Mouse (Mus musculus) kidney, adult 18-20 months (tissue): Measurements from ENCODE around the gene Fam19a3.
"Not testable (repeated sequence)": the region's sequence is repeated elsewhere in the genome, so short reads cannot be mapped to it uniquely, and the experiment has no call there.

Source experiments
- DNase-seq: peaks from one replicate; pipeline ENCODE4 v3.0.0; 2021

Fam19a3 gene

DNA sequence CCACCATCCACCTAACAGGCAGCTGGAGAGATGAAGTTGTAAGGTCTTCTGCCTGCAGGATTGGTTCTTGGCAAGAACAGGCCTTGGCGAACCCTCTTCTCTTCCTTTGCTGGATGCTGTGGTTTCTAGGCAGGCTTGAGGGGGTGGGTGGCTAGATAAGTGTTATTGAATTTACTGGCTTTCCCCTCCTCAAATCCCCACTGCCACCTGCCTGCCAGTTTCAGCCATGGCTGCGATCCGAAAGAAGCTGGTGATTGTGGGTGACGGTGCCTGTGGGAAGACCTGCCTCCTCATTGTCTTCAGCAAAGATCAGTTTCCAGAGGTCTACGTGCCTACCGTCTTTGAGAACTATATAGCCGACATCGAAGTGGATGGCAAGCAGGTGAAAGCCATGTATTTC is 10.0 kb upstream of the Fam19a3 start:
- DNase-seq = no peak

DNA sequence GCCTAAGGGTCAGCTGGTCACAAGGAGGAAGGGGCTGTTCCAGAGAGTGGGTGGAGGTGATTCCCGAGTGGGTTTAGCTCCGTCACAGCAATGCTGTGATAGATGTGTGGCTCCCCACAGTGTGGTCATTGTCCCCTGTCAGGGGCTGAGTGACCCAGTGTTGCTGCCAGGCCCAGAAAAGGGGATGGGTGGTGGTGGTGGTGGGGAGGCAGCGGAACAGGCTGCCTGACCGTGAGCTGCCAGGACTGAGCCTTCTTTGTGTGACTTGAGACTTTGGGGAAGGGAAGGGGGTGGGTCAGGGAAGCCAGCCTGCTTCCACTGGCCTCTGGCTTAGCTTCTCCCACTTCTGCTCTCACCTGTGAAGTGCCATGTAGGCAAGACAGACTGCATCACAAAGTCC is 9.4 kb upstream of the Fam19a3 start:
- DNase-seq = no peak

DNA sequence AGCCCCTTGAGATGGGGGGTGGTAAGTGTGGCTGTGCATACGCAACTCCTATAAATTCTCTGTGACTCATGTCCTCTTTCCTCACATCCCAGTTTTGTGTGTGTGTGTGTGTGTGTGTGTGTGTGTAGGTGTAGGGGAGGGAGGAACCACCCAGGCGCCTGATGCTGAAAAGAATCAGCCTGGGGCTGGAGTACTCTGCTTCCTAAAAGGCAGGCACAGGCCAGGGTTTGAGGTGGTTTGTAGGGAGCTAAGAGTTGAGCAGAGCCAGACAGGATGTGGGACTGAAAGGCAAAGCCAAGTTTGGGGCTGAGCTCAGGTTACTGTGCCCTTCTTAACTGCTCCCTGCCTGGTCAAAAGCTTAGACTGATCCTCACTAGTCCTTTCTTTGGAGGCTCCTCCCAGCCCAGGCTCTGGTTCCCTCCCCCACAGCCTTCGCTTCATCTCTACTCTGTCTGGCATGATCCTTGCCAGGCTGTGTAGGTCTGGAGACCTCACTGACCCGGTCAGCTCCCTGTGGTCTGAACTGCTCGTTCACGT is 8.8 kb upstream of the Fam19a3 start:
- DNase-seq = peak; percentile 47

DNA sequence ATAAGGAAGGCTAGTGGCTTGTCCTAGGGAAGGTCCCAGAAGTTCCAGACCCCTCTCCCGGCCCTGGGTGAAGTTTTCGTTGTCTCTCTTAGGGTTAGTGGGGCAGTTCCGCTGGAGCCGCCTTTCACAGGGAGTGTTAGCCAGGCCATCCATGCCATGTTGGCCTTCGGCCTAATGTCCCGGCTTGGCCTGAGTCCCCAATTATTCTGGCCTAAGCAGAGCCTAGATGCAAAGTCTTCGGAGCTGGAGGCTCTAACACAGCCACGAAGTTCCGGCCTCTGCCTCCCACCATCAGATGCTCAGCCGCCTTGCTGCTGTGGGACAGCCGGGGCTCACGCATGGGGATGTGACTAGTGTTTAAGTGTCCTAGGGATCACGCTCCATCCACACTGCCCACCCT is 8.2 kb upstream of the Fam19a3 start:
- peak; percentile 74 for DNase-seq

DNA sequence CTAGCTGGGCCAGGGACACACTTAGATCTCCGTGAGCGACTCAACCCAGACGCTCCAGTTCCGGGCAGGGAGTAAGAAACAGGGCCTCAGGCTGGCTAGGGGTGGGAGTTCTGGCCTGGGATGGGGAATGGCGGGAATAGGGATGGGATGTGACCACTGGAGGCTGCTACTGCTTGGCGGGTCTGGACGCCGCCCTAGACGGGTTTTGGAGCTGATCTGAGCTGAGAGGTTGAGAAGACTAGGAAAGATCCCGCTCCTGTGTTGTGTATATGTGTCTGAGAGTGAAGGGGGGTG is 7.6 kb upstream of the Fam19a3 start:
- DNase-seq = no peak

DNA sequence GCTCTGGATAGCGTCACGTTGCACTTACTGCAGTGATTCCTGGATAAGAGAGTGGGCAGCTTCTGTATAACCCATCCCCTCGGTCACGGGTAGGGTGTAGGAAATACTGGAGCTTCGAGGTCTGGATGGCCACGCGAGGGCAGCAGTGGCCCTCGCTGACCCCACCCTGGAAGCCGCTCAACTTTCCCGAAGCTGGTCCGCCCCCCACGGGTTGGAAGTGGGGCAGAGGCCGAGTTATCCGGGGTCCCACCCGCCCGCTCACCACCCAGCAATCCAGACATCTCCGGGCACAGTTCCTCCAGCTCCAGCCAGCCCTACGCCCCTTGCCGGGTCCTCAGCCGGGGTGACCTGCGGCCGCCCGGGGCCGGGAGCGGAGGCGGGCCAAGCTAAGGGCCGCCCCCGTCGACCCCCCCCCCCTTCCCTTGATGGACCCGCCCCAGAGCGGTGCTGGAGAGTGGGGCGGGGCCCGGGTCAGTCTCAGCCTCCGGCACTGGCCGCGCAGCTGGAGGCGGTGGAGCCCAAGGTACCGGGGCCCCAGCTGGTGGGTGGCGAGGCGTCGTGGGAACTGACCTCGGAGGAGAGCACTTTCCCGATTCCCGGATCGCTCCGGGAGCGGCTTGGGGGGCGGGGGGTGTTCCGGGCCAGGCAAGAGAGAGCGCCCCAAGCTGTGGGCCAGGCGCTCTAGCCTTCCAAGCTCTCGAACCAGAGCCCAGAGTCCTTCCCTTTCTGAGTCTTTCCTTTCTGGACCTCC is 7.1 kb upstream of the Fam19a3 start:
- peak; percentile 90 for DNase-seq

DNA sequence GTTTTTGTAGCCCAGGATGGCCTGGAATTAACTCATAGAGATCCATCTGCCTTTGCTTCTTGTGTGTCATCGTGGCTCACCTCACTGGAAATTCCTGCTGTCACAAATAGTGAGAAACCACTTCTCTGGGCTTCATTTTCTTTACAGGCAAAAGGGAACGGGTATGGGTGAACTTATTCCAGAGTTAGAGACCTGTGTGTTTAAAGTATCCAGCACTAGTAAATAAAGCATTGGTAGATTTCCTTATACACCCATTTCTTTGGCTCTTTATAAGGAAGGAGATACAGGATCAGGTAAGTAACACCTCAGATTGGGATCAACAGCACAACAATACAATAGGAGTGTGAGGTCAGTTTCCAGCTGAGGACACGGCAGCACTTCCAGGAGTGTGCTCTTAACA is 6.4 kb upstream of the Fam19a3 start, which contains the start of gene Rhoc:
Gene Rhoc (plus strand): TSS at position 301 of the 400 bp plus-strand sequence.
- DNase-seq = no peak

DNA sequence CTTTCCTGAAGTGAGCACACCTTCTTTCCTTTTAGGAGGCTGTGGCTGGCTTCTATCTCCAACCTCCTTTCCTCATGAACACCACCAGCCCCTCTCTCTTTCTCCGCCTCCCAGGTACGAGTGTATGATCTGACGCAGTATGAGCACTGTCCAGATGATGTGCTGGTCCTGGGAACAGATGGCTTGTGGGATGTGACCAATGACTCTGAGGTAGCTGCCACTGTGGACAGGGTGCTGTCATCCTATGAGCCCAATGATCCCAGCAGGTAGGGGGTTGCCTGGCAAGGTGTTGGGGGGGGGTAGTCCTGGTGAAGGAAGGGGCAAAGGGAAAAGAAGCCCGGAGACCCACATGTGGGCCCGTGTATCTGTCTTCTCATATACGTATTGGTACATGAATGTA is 3.6 kb upstream of the Fam19a3 start:
- DNase-seq = no peak

DNA sequence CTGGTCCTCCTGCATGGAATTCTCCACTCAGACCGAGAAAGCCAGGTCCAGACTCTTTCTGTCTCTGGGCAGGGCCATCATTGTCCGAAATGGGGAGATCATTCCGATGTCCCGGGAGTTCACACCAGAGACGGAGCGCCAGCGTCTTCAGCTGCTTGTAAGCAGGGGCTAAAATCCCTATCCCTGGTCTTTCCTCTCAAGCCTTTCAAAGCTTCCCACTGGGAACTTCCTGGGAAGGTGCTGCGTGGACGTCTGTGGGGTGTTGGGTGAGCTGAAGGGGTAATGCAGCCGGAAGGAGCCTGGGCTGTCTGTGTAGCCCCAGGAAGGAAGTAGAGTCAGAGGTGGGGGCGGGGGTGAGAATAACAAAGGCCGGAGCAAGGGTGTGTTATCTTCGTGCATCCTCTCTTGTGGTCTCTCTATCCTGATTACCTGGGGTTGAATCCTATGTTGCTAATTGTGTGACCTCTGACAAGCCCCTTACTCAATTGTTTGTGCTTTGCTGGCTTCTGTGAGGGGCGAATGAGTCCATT is 2.4 kb upstream of the Fam19a3 start:
- no peak for DNase-seq

DNA sequence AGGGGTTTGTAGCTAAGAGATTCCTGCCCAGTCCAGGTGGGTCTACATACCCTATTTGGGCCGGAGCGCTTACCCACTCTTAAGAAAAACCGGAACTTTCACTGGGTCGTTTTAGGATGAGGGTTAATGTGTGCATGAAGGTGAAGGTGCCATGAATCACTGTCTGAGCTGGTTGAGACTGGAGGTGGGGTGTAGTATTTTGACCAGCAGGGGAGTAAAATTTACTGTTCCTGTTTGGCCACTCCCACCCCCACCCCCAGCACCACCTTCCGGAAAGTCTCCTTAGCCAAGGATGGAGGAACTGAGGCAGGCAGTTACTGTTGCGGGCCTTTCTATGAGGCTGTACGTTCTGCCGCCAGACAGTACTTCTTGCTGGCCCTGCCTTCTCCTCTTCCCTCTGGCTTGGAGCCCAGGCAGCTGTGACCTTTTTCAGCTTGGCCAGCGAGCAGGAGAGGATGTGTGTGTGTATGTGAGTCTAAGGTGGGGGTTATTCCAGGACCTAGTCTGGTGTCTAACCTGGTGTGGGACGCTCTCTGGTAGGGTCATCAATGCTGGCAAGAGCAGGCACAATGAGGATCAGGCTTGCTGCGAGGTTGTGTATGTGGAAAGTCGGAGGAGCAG is 531 bp upstream of the Fam19a3 start:
- DNase-seq = peak; percentile 71

DNA sequence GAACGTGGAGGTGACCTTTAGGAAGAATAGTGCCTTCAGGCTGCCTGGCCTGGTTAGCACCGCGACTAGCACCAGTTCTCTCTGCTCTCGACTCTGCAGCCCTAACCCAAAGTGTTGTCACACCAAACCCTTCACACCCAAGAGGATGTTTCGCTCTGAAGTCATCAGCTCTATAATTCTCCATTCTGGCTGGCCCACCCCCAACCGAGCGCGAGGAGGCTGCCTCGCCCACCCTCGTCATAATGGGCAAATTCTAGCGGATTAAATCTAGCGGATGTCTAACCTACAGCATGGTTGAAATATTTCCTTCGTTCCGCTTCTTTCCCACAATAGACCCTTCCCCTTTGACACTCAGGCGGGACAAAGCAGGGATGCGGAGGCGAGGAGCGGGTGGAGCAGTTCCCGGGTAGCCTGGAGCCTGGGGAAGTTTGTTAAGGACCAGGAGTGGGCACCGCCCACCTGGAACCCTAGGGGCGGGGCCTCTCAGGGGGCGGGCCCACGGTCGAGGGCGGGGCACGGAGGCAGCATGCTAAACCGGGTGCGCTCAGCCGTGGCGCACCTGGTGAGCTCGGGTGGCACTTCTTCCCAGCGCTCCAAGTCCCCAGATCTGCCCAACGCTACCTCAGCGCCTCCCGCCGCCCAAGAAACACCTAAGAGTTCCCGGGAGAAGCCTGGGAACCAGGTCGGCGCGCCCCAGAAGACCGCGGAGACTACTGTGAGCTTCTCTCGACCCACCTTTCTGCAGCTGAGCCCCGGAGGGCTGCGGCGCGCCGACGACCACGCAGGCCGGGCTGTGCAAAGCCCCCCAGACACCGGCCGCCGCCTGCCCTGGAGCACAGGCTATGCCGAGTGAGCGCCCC is 849 bp downstream of the Fam19a3 start, which contains the start of gene Ppm1j:
Gene Ppm1j (plus strand): TSS at position 496 of the 860 bp plus-strand sequence.
- peak; percentile 86 for DNase-seq

DNA sequence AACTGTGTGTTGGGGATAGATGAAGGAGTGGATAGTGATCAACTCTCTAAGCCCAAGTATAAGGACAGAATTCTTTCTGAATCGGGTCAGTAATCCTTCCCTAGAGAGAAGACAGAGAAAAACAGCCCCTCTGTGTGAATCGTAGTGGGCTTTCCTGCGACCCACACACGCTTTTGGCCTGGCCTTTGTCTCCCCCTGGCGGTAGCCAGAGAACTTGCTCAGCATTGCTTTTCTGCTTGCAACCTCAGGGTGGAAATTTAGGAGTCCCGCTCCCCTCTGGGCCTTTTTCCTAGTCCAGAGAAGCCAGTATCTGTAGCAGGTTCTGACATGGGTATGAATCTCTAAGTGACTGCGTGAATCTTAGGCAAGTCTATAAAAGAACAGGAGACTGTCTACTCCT is 1.7 kb downstream of the Fam19a3 start:
- peak; percentile 46 for DNase-seq

DNA sequence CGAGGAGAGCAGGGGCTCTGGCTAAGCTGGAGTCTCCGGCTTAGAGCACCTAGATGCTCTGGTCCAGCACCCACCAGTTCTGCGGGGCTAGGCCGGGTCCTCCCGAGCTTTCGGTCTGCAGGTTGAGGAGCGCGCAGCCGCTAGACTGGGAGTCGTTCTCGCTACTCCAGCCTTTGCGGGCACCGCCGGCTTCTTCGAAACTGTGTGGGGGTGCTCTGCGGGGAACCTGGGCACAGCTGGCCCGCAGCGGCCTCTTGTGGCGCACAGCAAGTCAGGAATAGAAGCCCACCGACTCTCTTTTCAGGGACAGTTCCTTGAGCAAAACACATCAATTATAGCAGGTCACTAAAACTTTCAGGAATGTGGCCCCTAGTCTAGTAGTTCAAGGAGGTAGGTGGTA is 4.3 kb downstream of the Fam19a3 start:
- DNase-seq = peak; percentile 13

DNA sequence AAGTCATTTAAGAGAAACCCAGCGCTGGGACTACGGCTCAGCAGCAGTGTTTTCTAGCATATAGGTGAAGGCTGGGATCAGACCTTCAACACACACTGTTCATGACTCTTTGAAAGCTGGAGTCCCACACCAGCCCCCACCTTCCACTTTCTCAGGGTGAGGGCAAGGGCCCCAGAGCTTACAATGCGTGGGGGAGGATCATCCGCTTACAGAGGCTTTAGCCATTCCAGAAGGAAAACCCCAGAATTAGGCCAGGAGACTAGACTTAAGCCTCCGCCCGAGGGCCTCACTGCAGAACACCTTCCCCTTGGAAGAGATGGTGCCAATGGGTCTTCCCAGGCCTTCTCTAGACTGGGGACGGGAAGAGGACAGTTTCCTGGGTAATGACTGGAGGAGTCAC is 8.3 kb downstream of the Fam19a3 start:
- DNase-seq = no peak

DNA sequence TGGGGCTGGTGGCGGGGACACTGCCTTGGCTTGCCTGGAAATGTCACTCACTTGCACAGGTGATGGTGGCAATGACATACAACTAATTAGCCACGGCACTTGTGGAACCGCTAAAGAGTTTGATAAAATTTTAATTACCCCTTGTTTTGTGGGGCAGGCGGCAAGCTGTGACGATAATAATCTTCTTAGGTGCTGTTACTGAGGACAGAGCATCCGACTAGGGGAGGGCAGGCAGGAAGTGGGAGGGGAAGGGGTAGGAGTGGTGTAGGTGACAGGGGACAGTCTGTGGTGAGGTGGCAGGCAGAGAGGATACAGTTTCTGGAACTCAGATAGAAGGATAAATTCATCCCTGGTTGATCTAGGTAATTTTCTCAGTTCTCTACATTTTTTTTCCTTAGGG is 10.2 kb downstream of the Fam19a3 start:
- no peak for DNase-seq

DNA sequence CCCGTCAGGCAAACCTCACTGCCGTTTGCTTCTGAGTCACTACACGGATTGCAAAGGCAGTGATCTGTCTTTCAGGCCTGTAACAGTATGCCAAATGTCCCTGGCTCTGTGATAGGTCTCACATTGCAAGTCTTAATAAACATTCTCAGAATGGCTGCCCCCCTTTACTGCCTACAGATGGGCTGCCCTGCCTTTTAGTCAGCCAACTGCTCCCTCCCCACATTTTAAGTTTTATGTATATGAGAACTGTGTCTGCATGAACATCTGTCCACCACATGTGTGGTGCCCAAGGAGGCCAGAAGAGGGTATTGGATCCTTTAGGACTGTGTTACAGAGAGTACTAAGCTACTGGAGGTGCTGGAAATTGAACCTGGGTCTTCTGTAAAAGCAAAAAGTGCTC is 10.7 kb downstream of the Fam19a3 start:
- DNase-seq = no peak

DNA sequence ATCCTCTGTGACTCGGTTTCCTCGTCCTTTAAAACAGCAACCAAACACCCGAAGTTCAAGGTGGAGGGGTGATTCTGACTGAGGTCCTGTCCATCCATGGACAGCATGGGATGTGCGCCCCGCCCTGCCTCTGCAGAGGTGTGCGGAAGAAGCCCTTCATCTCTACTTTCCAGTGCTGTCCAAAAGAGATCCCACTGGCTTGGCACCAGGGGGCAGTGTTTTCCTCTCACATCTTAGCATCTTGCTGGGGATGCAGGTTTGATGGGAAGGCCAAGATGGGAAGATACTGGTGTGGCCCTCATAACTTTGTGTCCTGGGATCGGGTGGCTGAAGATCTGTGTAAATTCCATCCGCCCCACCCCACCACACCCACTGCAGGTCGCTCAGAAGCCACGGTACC is 11.6 kb downstream of the Fam19a3 start:
- DNase-seq = peak; percentile 53

DNA sequence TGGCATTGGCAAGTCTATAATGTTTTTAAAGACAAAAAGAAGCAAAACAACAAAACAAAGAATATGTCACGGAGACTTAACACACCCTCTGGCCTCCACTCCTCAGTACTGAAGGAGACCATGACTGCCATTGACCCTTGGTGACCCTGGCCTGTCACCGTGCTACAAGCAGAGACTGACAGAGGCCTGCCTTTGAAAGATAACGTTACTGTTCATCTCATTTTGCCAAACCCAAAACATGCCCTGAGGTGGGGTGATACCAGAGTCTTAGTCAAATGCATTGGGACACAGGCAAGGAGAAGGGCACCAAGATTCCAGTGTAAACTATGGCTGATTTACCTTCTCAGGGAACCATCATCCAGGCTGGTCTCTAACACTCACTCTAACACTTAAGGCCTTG is 12.5 kb downstream of the Fam19a3 start:
- no peak for DNase-seq

DNA sequence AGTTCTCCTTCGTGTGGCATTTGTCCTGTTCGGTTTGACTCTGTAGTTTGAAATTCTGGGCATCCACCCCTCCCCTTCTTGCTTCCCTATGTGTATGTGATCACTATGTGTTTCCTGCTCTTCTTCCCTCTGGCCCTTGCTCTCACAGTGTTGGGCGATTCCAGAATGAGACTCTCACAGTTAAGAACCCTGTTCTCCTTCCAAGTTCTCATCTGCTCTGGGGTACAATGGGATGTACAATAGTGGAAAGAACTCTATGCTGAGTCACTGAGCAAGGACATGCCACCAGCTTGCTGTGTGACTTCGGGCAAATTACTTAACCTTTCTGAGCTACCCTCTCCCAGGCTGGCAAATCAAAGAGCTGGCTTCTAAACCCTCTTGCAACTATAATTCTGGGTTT is 13.9 kb downstream of the Fam19a3 start:
- no peak for DNase-seq

DNA sequence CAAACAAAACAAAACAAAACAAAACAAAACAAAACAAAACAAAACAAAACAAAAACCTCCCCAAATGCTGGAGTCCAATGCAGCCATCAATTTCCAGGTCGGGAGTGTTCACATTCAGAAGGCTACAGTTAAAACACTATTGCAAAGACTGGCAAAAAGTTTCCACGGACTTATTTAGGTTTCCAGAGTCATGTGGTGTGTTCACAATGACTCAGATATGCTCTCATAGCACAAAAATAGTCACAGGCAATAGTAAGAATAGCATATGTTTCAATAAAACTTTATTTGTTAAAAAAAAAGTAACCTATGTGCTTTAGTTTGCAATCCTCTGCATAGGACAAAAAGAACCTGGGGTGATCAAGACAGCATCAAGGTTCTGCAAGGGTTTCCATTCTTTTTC is 14.5 kb downstream of the Fam19a3 start:
- no peak for DNase-seq

DNA sequence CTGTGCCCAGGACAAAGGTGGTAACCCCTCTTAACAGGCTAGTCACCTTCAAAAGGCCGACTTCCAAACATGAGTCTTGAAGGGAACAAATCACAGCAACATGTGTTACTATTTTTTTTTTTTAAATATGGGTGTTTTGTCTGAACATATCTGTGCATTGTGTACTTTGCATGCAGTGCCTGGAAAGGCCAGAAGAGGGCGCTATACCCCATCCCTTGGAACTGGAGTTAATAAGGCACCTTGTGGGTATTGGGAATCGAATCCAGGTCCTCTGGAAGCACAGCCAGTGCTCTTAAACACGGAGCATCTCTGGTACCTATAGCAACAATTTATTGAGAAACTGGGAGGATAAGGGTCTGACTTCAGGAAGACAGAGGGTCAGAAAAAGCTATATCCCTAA is 16.6 kb downstream of the Fam19a3 start:
- DNase-seq = peak; percentile 19

DNA sequence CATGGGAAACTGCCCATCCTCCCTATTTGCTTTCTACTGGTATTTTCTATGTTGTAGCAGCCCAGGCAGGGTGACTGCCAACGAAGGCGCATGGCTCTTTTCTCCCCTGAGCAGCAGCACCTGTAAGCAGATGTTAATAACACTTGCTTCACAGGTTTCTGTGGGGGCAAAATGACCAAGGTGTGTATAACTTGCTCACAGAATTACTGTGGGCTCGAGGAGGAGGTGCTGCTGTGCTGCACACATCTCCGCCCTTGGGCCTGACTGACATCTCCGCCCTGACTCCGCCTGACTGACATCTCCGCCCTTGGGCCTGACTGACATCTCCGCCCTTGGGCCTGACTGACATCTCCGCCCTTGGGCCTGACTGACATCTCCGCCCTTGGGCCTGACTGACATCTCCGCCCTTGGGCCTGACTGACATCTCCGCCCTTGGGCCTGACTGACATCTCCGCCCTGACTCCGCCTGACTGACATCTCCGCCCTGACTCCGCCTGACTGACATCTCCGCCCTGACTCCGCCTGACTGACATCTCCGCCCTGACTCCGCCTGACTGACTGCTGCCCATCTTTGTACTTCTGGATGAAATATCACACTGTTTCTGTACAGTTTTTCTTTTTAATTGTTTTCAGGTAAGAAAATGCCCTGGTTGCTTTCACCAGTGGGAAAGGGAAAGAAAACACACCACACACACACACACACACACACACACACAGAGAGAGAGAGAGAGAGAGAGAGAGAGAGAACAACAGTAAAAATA is 19.4 kb downstream of the Fam19a3 start:
- not testable (repeated sequence) for DNase-seq

DNA sequence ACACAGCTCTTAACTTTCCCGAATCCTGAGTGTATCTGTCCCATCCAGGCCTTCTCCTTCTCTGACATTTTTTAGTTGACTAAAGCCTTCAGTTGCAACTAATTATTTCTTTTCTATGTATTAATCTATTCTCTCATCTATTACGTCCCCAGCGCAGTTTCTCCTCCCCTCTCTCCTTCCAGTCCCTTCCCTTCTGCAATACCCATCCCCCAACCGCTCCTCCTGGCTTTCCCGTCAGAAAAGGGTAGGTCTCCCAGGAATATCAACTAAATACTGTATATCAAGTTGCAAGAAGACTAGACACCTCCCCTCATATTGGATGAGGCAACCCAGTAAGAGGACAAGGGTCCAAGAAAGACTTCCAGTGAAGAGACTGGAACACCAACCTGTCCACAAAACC is 22.8 kb downstream of the Fam19a3 start:
- DNase-seq = no peak
